Mouse (Mus musculus) hindbrain, postnatal 0 days (tissue): ENCODE data around the gene Cdadc1. TPM values are rescaled to one million over a fixed set of nuclear protein-coding genes. Genes with fewer than 3 reads are reported as not detected.

Experiments used
- ATAC-seq: fragments of 200-750 bp; cut with Nextera tagmentation; 2 replicates; pipeline ENCODE4 v1.8.0; 2017; ENCODE audit warnings: mild to moderate bottlenecking, moderate TSS enrichment, moderate library complexity
- DNase-seq: peaks from one replicate; pipeline ENCODE4 v3.0.0-alpha.2; 2015; ENCODE audit warnings: low spot score
- H3K27ac ChIP-seq: fragments of 300-500 bp; sonication (generic); 2 replicates; pipeline ENCODE4 v1.5.1; 2014; ENCODE audit warnings: mild to moderate bottlenecking
- H3K27me3 ChIP-seq: fragments of 300-500 bp; sonication (generic); 2 replicates; pipeline ENCODE4 v1.6.1; 2014; ENCODE audit warnings: low read length, mixed read lengths; ENCODE audit not compliant: insufficient read depth
- H3K36me3 ChIP-seq: fragments of 300-500 bp; sonication (generic); 2 replicates; pipeline ENCODE4 v1.6.1; 2014; ENCODE audit warnings: low read length, mixed read lengths; ENCODE audit not compliant: insufficient read depth
- H3K4me1 ChIP-seq: fragments of 300-500 bp; sonication (generic); 2 replicates; pipeline ENCODE4 v1.6.1; 2014; ENCODE audit warnings: antibody characterized with exemption, low read length, mixed read lengths; ENCODE audit not compliant: insufficient read depth
- H3K4me2 ChIP-seq: fragments of 300-500 bp; sonication (generic); 2 replicates; pipeline ENCODE4 v1.6.1; 2014; ENCODE audit warnings: low read depth, mild to moderate bottlenecking, low read length, moderate library complexity, mixed read lengths
- H3K4me3 ChIP-seq: fragments of 300-500 bp; sonication (generic); 2 replicates; pipeline ENCODE4 v1.5.1; 2014; ENCODE audit warnings: low read length
- H3K9ac ChIP-seq: fragments of 300-500 bp; sonication (generic); replicated peaks from 2 replicates; pipeline ENCODE4 v1.6.1; 2014; ENCODE audit warnings: mild to moderate bottlenecking, low read length, moderate library complexity, mixed read lengths
- H3K9me3 ChIP-seq: fragments of 300-500 bp; sonication (generic); 2 replicates; pipeline ENCODE4 v1.6.1; 2016; ENCODE audit warnings: low read length, mixed read lengths
- CTCF ChIP-seq: IDR thresholded peaks from 2 replicates; pipeline ENCODE4 v1.5.1; 2016; ENCODE audit warnings: antibody characterized with exemption, control low read depth, low read depth
- WGBS: fragments of 180-500 bp; shearing (Covaris S2); extraction: QIAGEN DNeasy Blood & Tissue Kit; methylation state at CpG from one replicate; pipeline ENCODE4 v1.1.7; 2014; 5-methylcytosine and 5-hydroxymethylcytosine counted together
- polyA plus RNA-seq: library from polyadenylated mRNA; unstranded; fragments of >200 nt; fragmentation: Nextera tagmentation; extraction: Ambion mirVana; gene quantifications from 2 replicates; pipeline ENCODE4 v1.2.1, GENCODE M21; 2015
- total RNA-seq: library from RNA; depleted of rRNA; stranded (reverse); fragments of >200 nt; gene quantifications from 2 replicates; pipeline ENCODE4 v1.2.3, GENCODE M21; 2014

Cdadc1 gene
- total and polyA plus RNA-seq, 2 experiments from 2014 or later: 5.2 to 36.3 TPM

GRCm38 (mm10) chr14:59547530-59547929 is 50.2 kb downstream of the Cdadc1 start:
- 41% methylated on average over 5 of the region's 5 CpGs for WGBS
- Histone ChIP-seq H3K27ac (no peak overlapping the region), H3K4me1 (no peaks in the 10 kb centered on the region; the same call in 1 of the 2 replicates), H3K36me3 (no peaks in the 10 kb centered on the region), H3K27me3 (no peaks in the 10 kb centered on the region), H3K9me3 (no peaks in the 10 kb centered on the region), H3K9ac (no peak overlapping the region), H3K4me3 (no peak overlapping the region), H3K4me2 (no peak overlapping the region)
- DNase-seq (no peak), ATAC-seq (no peak)
- TF ChIP-seq CTCF: no peak

- Histone ChIP-seq H3K9ac (no peak overlapping the region), H3K27me3 (no peaks in the 10 kb centered on the region), H3K9me3 (no peaks in the 10 kb centered on the region), H3K4me3 (no peak overlapping the region), H3K4me1 (no peaks in the 10 kb centered on the region; the same call in 1 of the 2 replicates), H3K27ac (no peak overlapping the region), H3K4me2 (no peak overlapping the region), H3K36me3 (no peaks in the 10 kb centered on the region)
- WGBS: 82% methylated on average over 7 of the region's 7 CpGs
- DNase-seq (no peak), ATAC-seq (no peak)
- no peak for TF ChIP-seq CTCF
Measured at GRCm38 (mm10) chr14:59546162-59546880, 51.4 kb downstream of the Cdadc1 start.

- Histone ChIP-seq H3K27ac (no peak overlapping the region), H3K4me2 (no peak overlapping the region), H3K27me3 (no peaks in the 10 kb centered on the region), H3K9me3 (no peaks in the 10 kb centered on the region), H3K4me3 (no peak overlapping the region), H3K9ac (no peak overlapping the region), H3K4me1 (no peaks in the 10 kb centered on the region), H3K36me3 (no peaks in the 10 kb centered on the region)
- TF ChIP-seq CTCF: no peak
- no peak for ATAC-seq
- 59% methylated on average over 5 of the region's 5 CpGs for WGBS
- no peak for DNase-seq
Measured at GRCm38 (mm10) chr14:59543956-59544355, 53.8 kb downstream of the Cdadc1 start.

GRCm38 (mm10) chr14:59543158-59543826 is 54.5 kb downstream of the Cdadc1 start:
- H3K9ac ChIP-seq: no peak overlapping the region
- 75% methylated on average over 3 of the region's 3 CpGs for WGBS
- no peaks in the 10 kb centered on the region for H3K9me3 ChIP-seq
- DNase-seq (no peak), ATAC-seq (no peak)
- no peaks in the 10 kb centered on the region for H3K4me1 ChIP-seq
- no peaks in the 10 kb centered on the region for H3K27me3 ChIP-seq
- H3K36me3 ChIP-seq: no peaks in the 10 kb centered on the region
- no peak overlapping the region for H3K4me3 ChIP-seq
- no peak for TF ChIP-seq CTCF
- H3K4me2 ChIP-seq: no peak overlapping the region
- no peak overlapping the region for H3K27ac ChIP-seq

- Histone ChIP-seq H3K4me2 (no peak overlapping the region), H3K9ac (no peak overlapping the region), H3K36me3 (no peaks in the 10 kb centered on the region), H3K4me3 (no peak overlapping the region), H3K4me1 (no peaks in the 10 kb centered on the region), H3K27ac (no peak overlapping the region), H3K27me3 (no peaks in the 10 kb centered on the region), H3K9me3 (no peaks in the 10 kb centered on the region)
- ATAC-seq: no peak
- TF ChIP-seq CTCF: no peak
- no peak for DNase-seq
- WGBS: 73% methylated on average over 6 of the region's 6 CpGs
Measured at GRCm38 (mm10) chr14:59540761-59541160, 57.0 kb downstream of the Cdadc1 start.

GRCm38 (mm10) chr14:59540230-59540629 is 57.5 kb downstream of the Cdadc1 start:
- Histone ChIP-seq H3K4me1 (no peaks in the 10 kb centered on the region), H3K9me3 (no peaks in the 10 kb centered on the region), H3K4me3 (no peak overlapping the region), H3K9ac (no peak overlapping the region), H3K27me3 (no peaks in the 10 kb centered on the region), H3K27ac (no peak overlapping the region), H3K4me2 (no peak overlapping the region), H3K36me3 (no peaks in the 10 kb centered on the region)
- TF ChIP-seq CTCF: no peak
- 94% methylated on average over 2 of the region's 2 CpGs for WGBS
- no peak for ATAC-seq
- no peak for DNase-seq
